Mouse (Mus musculus): ENCODE measurements around the gene Clec2d.

DNA sequence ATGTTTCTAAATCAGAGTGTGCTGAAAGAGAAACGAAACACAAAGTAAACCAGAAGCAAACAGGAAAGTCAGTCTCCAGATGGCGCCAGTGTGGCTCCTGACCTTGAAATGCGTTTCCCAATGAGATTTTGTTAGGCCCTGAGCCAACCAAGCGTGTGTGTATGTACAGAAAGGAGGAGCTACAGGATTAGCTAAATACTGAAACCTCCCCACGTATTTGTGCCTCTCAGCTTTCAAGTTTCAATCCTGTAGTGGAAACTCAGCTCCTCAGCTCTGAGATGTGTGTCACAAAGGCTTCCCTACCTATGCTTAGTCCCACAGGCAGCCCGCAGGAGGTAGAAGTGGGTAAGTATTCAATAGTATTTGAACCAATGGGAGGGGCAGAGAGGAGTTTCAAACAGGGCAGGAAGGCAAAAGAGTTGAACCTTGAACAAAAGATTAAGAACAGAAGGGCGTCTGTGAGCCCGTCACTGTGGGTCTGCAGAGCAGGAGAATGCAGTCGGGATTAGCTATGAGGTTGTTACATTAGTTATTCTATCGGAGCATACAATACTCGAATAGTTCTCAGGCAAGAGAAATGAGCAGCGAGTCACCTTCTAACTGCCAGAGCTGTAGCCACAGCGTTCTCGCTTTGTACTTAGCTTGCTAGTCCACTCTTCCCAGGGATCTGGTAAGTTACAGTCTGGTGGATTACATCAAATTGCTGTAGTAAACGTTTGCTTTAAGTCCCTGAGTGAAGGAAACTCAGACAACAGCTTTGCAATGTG lies at the start of gene Clec2d:
- TF ChIP-seq POLR2A (IDR thresholded peaks at IDR 0.05; ENCODE audit: control insufficient read depth, low read depth, low read length) (no peak), CTCF (IDR thresholded peaks at IDR 0.05; ENCODE audit: control insufficient read depth, insufficient read depth, insufficient replicate concordance, low read depth, low read length) (no peak; the same call in 1 of the 2 replicates)
